Mouse (Mus musculus) bone marrow, adult 2 months (tissue): ENCODE results near the gene Naif1.

Experiments used
- CTCF ChIP-seq: fragments of 200-500 bp; IDR thresholded peaks from 2 replicates; pipeline ENCODE4 v1.5.1; 2011; ENCODE audit warnings: low read length, control low read depth; ENCODE audit not compliant: control insufficient read depth, insufficient read depth
- POLR2A ChIP-seq: fragments of 200-500 bp; IDR thresholded peaks from 2 replicates; pipeline ENCODE4 v1.6.1; 2011; ENCODE audit warnings: low read depth, mild to moderate bottlenecking, control low read depth, low read length, borderline replicate concordance; ENCODE audit not compliant: control insufficient read depth

- TF ChIP-seq POLR2A (no peak), CTCF (no peak)
Observed at GRCm38 (mm10) chr2:32438733-32439132, 11.5 kb upstream of the Naif1 start.
